Mouse (Mus musculus) cortical plate, adult 2 months (tissue): Measurements from ENCODE around the gene Rap1a.

ENCODE experiments used
- CTCF ChIP-seq: fragments of 200-500 bp; IDR thresholded peaks from 2 replicates; pipeline ENCODE4 v1.5.1; 2011; ENCODE audit warnings: mild to moderate bottlenecking, control low read depth, low read length; ENCODE audit not compliant: insufficient read depth; ENCODE audit errors: extremely low read depth
- POLR2A ChIP-seq: fragments of 200-500 bp; IDR thresholded peaks from 2 replicates; pipeline ENCODE4 v1.6.1; 2011; ENCODE audit warnings: mild to moderate bottlenecking, low read length, control low read depth; ENCODE audit not compliant: insufficient read depth; ENCODE audit errors: extremely low read depth

DNA sequence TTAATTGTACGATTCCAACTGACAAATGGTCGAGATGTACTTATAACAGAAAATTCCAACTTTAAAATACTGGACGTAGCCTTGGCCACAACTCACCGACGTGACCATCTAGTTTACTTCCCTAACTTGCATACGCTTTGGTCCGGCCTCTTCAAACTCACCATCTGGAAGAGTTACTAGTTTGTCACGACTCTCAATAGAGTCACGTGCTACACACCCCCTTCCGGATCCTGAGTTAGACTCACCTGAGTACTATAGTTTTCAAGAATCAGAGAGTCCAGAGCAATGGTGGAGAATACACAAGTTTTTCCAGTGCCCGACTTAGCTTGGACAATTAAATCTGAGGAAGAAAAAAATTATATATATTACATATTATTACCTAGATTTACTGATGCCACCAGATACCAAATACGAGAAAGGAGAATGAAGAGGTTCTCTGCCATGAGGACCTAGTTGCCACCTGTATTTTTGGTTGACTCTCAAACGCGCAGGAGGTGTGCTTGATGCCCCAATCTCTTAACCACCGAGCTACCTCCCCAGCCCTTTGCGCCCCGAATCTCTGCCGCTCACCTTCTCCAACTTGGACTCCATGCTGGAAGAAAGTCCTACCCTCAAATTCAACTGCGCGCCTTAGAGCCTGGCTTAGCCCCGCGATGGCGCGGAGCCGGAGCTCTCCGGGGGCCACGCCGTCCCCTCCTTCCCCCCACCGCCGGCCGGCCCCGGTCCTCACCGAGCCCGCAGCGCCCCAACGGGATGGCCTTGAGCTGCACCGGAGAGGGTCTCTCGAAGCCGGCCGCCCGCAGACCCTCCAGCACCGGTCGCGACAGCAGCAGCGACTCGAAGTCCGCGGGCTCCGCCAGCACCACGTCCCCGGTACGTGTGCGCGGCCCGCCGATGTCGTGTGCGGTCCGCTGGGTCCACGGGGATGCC, 114.5 kb downstream of the Rap1a start:
- TF ChIP-seq POLR2A: no peak
- TF ChIP-seq CTCF: no peak
